Mouse (Mus musculus) layer of hippocampus, adult 8-10 months (tissue): ENCODE measurements around the gene Plekhb2. TPM values are rescaled to one million over a fixed set of nuclear protein-coding genes. Genes with fewer than 3 reads are reported as not detected.

Experiments used
- DNase-seq, 2 experiments: peaks; one replicate each; pipeline ENCODE4 v3.0.0; 2022; ENCODE audit warnings: low spot score in 2 of 2
- total RNA-seq, 4 experiments: library from RNA; stranded (reverse); gene quantifications; 2 replicates each; pipeline ENCODE4 v1.2.4; 2022

The Plekhb2 gene
- total RNA-seq, 4 experiments from 2014 or later: 202 to 222 (median 211) TPM

DNA sequence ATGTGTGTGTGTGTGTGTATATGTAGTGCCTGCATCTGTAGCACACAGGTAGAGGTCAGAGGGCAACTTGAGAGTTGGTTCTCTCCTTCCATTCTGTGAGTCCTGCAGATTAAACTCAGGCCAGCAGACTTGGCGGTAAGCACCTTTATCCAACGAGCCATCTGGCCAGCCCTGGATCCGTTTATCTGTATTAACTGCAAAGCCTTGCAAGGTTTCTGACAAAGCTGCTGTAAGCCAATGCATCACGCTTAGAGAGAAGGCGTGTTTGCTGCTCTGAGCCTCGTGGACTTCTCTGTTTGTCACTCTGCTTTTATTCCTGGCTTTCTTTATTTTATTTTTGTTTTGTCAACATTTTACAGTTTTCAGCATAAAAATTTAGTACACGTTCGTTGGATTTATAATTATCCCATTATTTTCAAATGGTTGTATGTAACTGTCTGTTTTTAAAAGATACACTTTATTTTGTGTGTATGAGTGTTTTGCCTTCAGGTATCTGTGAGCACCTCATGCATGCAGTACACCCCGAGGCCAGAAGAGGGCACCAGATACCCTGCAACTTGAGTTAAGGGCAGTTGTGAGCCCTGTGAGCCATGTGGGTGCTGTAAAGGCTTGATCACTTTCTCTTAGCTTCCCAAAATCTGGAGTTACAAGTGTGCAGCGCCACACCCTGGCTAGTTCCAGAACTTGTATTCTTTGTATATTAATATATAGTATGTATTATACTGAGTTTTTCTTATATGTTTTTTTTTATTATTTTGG is 17.2 kb downstream of the Plekhb2 start:
- peak; percentile 75 to 87 for DNase-seq

GRCm38 (mm10) chr1:34867574-34867955 is 17.8 kb downstream of the Plekhb2 start:
- no peak for DNase-seq

DNA sequence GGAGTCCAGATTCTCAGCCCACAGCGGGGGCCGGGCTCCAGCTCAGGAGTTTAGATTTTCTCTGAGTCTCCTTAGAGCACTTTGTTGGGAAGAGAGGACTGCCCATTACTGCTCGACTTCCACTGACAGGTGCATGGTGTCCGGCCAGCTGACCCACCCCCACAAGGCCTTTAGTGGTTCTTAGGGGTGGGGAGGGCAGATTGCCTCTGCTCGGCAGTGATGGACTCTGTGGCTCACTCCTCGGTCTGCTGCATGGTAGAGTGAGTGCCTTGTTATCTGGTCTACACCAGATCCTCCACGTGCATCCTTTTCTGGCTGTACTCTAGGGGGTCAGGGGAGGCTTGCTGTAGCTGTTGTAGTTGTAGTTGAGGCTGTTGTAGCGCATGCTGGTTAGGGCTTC is 18.6 kb downstream of the Plekhb2 start:
- no peak for DNase-seq

DNA sequence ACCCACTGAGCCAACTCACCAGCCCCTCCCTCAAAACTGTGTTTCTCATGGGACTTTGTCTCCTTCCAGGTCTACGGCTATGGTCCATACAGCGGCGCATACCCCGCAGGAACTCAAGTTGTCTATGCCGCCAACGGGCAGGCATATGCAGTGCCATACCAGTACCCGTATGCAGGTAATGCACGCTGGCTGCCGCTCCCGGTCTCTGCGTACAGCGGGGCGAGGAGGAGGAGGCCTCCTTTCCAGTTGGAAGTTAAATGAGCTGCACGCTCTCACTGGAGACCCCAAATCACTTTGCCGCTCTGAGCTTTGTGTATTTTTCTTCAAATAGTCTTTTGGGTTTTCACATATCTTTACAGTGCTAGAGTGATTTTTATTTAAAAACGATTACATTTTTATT is 19.5 kb downstream of the Plekhb2 start:
- no peak for DNase-seq

DNA sequence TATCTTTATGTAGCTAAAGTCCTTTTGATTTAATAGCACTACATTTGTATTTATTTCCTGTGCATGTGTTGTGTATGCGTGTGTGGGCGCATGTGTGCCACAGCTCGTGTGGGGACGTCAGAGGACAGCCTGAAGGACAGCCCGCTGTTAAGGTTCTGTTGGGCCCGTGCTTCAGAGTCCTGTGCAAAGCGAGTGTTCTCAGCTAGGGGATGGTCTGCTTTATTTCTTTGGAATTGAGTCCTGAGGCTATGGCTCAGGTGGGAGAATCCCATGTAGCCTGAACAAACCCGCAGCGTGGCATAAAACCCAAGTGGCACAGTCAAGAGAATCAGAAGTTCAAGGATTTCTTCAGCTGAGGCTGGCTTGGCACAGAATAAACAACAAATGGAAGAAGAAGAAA is 21.4 kb downstream of the Plekhb2 start:
- DNase-seq: no peak

- no peak for DNase-seq
Observed at GRCm38 (mm10) chr1:34873551-34873950, 23.8 kb downstream of the Plekhb2 start.

DNA sequence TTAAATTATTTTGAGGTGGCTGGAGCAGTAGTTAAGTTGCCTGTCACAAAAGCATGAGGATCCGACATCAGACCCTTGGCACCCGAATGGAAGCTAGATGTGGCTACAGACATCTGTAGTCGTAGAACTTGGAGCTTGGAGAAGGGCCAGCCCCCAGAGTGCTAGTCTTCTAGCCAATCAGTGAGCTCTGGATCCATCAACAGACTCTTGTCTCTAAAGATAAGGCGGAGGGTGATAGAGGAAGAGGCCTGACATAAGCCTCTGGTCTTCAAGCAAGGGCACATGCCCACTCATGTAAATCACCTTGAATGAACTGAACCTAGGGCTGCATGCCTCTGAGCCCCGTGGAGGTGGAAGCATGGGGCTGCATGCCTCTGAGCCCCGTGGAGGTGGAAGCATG is 29.8 kb downstream of the Plekhb2 start:
- no peak for DNase-seq

- no peak for DNase-seq
Observed at GRCm38 (mm10) chr1:34883776-34884175, 34.0 kb downstream of the Plekhb2 start.

- DNase-seq: peak in 1 of 2 experiments; percentile 62
Observed at GRCm38 (mm10) chr1:34891559-34892289, 41.9 kb downstream of the Plekhb2 start.

DNA sequence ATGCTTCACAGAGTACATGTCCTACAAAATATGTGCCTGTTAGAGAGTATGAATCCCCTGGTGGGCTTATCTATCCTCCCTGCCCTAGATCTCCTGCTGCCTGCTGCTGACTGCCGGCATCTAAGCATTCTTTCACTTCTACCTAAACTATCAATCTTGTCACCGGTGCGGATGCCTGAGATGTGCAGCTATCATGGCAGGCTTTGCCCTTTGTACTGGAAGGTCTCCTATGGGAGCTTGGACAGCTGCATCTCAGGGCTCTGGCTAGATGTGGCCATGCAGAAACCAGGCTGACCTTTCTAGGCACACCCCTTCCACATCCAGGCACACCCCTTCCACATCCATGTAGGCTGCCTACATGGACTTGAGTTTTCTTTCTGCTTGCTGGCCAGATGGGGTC is 42.7 kb downstream of the Plekhb2 start:
- DNase-seq: no peak

- no peak for DNase-seq
Observed at GRCm38 (mm10) chr1:34893331-34893730, 43.6 kb downstream of the Plekhb2 start.

DNA sequence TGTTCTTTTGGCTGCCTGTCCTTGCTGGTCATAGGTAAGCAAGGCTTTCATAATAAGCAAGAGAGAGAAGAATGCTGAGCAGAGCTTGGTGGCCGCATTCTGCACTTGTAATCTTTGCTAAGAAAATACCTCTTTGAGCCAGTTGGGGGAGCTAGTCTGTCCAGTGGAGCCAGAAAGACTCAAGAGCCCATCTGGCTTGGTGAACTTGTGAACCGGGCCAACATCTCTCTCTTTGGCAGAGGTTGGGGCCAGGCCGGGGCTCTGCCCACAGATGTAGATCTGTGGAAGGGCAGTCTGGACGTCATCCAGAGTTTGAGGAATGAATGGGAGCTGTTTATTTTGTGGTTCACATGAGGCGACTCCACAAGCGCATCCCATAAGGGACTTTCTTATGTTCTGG is 44.1 kb downstream of the Plekhb2 start:
- peak in 1 of 2 experiments; percentile 20 for DNase-seq

DNA sequence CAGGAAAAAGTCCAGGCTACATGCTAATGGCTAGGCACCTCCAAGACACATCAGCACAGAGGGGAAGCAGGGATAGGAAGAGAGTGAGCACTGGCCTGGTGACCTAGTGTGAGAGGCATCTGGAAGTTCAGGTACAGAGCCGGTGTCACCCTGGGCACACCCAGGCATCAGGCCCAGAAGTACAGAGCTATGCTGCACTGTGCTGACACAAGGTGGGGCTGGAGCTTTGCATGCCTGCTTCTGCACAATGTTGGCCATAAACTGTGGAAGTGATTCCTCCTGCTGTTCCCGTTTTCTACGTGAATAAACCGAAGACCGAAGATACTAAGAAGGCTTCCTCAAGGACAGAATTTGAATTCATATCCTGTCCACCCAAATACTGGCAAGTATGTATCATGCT is 46.3 kb downstream of the Plekhb2 start:
- DNase-seq: no peak

DNA sequence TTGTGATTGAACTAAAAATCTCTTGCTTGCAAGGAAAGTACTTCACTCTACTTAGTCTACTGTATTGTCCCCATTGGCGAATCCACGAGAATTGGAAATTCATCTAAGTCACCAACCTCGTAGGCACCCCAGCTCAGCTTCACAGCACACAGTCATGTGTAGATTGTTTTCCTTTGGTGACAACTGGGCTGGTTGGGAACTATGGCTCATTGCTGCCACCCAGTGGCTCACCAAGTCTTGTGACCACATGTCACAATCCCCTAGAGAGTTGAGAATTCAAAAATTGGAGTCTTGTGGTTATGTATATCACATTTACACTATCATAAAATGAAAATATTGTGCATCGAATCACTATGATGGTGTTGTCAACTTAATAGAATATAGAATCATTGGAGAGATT is 47.1 kb downstream of the Plekhb2 start:
- DNase-seq: peak in 1 of 2 experiments; percentile 60

- DNase-seq: no peak
Observed at GRCm38 (mm10) chr1:34928656-34929055, 78.9 kb downstream of the Plekhb2 start.

Other genes starting within 250 kb of the Plekhb2 start
- 100 to 1,000 TPM; 182 to 227 (median 212) TPM for gene Fam168b, start 6.9 kb upstream of the Plekhb2 start, total RNA-seq